Mouse (Mus musculus): Measurements from ENCODE around the gene Pibf1.

GRCm38 (mm10) chr14:99265791-99266190 is 166.6 kb downstream of the Pibf1 start:
- TF ChIP-seq CTCF (IDR thresholded peaks at IDR 0.05 in 2 of 3, conservative IDR thresholded peaks at IDR 0.05 in 1 of 3; ENCODE audit: control insufficient read depth in 1 of 3, insufficient read depth in 1 of 3, low read depth in 2 of 3, low read length in 3 of 3, poor library complexity in 1 of 3, severe bottlenecking in 1 of 3) (no peak), RAD21 (IDR thresholded peaks at IDR 0.05; ENCODE audit: low read depth, low read length) (no peak), TCF12 (IDR thresholded peaks at IDR 0.05; ENCODE audit: low read depth, low read length) (no peak), CHD1 (IDR thresholded peaks at IDR 0.05; ENCODE audit: low read depth, low read length) (no peak)
